ENCODE assay signal across 7 mouse cellular contexts in genomic region chr13:64098992-64099391, GRCm38 (mm10). TPM values are rescaled to one million over a fixed set of nuclear protein-coding genes. Genes with fewer than 3 reads are reported as not detected.
DNase-seq lines count a peak whose midpoint lies in the region; ATAC-seq and TF ChIP-seq lines count a peak whose summit lies in the region.

No protein-coding gene starts in this region.

- ATAC-seq in kidney, postnatal 0 days (replicated peaks; ENCODE audit: low FRiP score, low read depth) = no peak
- ATAC-seq in granulocyte monocyte progenitor cell, adult 5-6 weeks (replicated peaks; ENCODE audit: poor library complexity, severe bottlenecking) = peak; percentile 55; the same call in 1 of the 2 replicates
- ATAC-seq in inflammation-experienced regulatory T-cells, adult 6 months = no peak

- 77% methylated on average over 9 of the region's 9 CpGs for WGBS in kidney, postnatal 0 days

- H3K4me3 ChIP-seq in kidney, postnatal 0 days (replicated peaks; ENCODE audit: low read depth, low read length) = no peak overlapping the region

- no peak overlapping the region for H3K9ac ChIP-seq in kidney, postnatal 0 days (ENCODE audit: low read depth, low read length)

- no peaks in the 10 kb centered on the region for H3K4me1 ChIP-seq in kidney, postnatal 0 days (replicated peaks; ENCODE audit: insufficient read depth, low read length)

- no peaks in the 10 kb centered on the region for H3K27me3 ChIP-seq in kidney, postnatal 0 days (ENCODE audit: insufficient read depth, low read length)

- no peaks in the 10 kb centered on the region for H3K9me3 ChIP-seq in kidney, postnatal 0 days (replicated peaks; ENCODE audit: low read length)

- 0 out of 2 replicates have a peak, but pooled peaks cover 3% of the 10 kb centered on the region for H3K36me3 ChIP-seq in kidney, postnatal 0 days (ENCODE audit: insufficient read depth, low read length)

- DNase-seq in kidney, postnatal 0 days (ENCODE audit: low spot score) = no peak
- no peak for DNase-seq in kidney, adult 11 months
- peak; percentile 39 for DNase-seq in CD4-positive helper T cell, adult 2 months (ENCODE audit: low read depth, low spot score)
- peak; percentile 80 for DNase-seq in ES-CJ7 (ENCODE audit: low read depth, low spot score)
- DNase-seq in thymus, postnatal 10 days (ENCODE audit: low spot score in 2 of 2) = peak; percentile 6 to 47

- H3K27ac ChIP-seq in kidney, postnatal 0 days = no peak overlapping the region

- no peak overlapping the region for H3K4me2 ChIP-seq in kidney, postnatal 0 days (ENCODE audit: low read length)

- peak; percentile 64 for TF ChIP-seq CTCF in kidney, postnatal 0 days (IDR thresholded peaks at IDR 0.05; ENCODE audit: low read depth)

RNA-seq across cellular contexts. Expression of gene Hsd17b3, which starts 10.0 kb away (rescaled TPM):
- not detected in 2 replicates for polyA plus RNA-seq in kidney, postnatal 0 days (2015; fragmentation: Nextera tagmentation; extraction: Ambion mirVana)
- not detected in 2 replicates for total RNA-seq in granulocyte monocyte progenitor cell, adult 5-6 weeks (2014; fragmentation: Nextera tagmentation)
- total RNA-seq in granulocyte monocyte progenitor cell, adult 5-6 weeks (2017) = not detected in 2 replicates
- not detected for polyA plus RNA-seq in inflammation-experienced regulatory T-cells, adult 6 months (2017; shearing (Covaris generic))

RNA-seq across cellular contexts. Expression of gene Slc35d2, which starts 30.2 kb away (rescaled TPM):
- polyA plus RNA-seq in kidney, postnatal 0 days (2015; fragmentation: Nextera tagmentation; extraction: Ambion mirVana) = 8.5 and 9.8 TPM in 2 replicates
- total RNA-seq in granulocyte monocyte progenitor cell, adult 5-6 weeks (2014; fragmentation: Nextera tagmentation) = 1.6 TPM in 1 of 2 replicates, not detected in the other
- 5.8 and 6.7 TPM in 2 replicates for total RNA-seq in granulocyte monocyte progenitor cell, adult 5-6 weeks (2017)
- polyA plus RNA-seq in inflammation-experienced regulatory T-cells, adult 6 months (2017; shearing (Covaris generic)) = 10 to 100 TPM; 42.2 to 65.3 (median 46.6) TPM

RNA-seq across cellular contexts. Expression of gene Zfp367, which starts 54.0 kb away (rescaled TPM):
- 13.1 and 15.2 TPM in 2 replicates for polyA plus RNA-seq in kidney, postnatal 0 days (2015; fragmentation: Nextera tagmentation; extraction: Ambion mirVana)
- 23.9 and 35.8 TPM in 2 replicates for total RNA-seq in granulocyte monocyte progenitor cell, adult 5-6 weeks (2014; fragmentation: Nextera tagmentation)
- 45.3 and 50.9 TPM in 2 replicates for total RNA-seq in granulocyte monocyte progenitor cell, adult 5-6 weeks (2017)
- polyA plus RNA-seq in inflammation-experienced regulatory T-cells, adult 6 months (2017; shearing (Covaris generic)) = 10 to 100 TPM; 11.3 to 16.4 (median 12.4) TPM

Comparison
In these comparisons a context has a peak if more than half of its experiments do, and no peak if none do; other contexts are left out.
1. DNase-seq: peak in CD4-positive helper T cell, adult 2 months (single experiment), ES-CJ7 (single experiment) and thymus, postnatal 10 days (2 of 2); none in kidney, postnatal 0 days (single experiment) and kidney, adult 11 months (single experiment).